Mouse (Mus musculus): ENCODE measurements at regions not wholly inside any gene's neighbourhood (a gene's known extent, or its start where the extent isn't known, plus 50 kb on each side); places are given as distances from the start of the nearest gene placed in this dataset.

DNA sequence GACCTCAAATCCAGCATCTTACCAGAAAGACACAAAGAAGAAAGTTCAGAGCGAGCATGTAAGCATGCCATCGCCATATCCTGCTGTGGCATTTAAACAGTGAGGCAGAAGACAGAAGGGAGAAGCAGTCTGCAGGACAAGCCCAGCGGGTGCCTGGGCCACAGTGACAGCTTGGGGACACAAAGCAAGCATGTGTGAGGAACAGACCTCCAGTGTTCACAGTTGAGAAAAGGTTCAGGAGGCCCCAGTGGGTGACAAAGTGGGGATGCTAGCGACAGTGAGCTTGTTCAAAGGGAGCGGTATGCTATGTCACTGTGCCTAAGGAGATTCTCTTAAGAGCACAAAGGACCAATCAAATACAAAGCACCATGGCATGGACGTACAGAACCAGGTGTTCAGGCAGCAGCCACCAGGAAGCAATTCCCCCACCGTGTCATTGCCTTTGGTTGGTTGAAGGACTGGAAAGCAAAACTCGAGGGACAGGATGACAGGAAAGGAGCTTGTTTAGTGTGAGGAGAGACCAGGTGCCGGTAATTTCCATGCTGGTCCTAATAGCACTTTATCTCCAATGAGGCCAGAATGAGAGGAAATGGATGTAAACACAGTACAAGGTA lies 77.9 kb upstream of the Arhgap21 start:
- H3K27ac ChIP-seq (ENCODE audit: insufficient read depth, low read depth, low read length): no peak overlapping the region
- no peak overlapping the region for H3K4me3 ChIP-seq (ENCODE audit: insufficient read depth, low read length)
- TF ChIP-seq CTCF (IDR thresholded peaks at IDR 0.05; ENCODE audit: low read depth, low read length): no peak
- H3K4me1 ChIP-seq (ENCODE audit: control insufficient read depth, insufficient read depth, low read length): peaks cover 10% of the 10 kb centered on the region

DNA sequence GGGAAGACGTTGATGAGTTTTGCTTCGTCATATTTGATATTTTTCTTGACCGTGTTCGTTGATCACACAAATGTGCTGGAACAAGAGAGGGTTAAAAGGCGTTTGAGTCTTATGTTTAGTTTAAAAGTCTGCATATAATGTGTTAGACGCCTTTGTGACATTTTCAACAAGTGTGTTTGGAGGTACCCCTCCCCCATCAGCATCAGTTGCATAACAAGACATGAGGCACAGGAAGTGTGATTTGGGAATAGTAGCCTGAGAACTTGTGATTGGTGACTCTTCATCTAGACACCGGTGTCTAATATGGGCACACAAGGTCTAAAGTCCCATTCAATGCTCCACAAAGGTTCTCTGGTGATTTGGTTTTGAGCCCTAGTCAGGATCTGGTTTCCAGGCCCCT lies 76.1 kb upstream of the Arhgap21 start:
- H3K4me1 ChIP-seq (ENCODE audit: control insufficient read depth, insufficient read depth, low read length): peaks cover 10% of the 10 kb centered on the region
- TF ChIP-seq POLR2A (IDR thresholded peaks at IDR 0.05; ENCODE audit: borderline replicate concordance, low read depth, low read length): no peak
- TF ChIP-seq CTCF (IDR thresholded peaks at IDR 0.05; ENCODE audit: low read depth, low read length): no peak
- no peak overlapping the region for H3K4me3 ChIP-seq (ENCODE audit: insufficient read depth, low read length)
- H3K27ac ChIP-seq (ENCODE audit: insufficient read depth, low read depth, low read length): no peak overlapping the region

- Histone ChIP-seq H3K4me3 (ENCODE audit: insufficient read depth, low read length) (no peak overlapping the region), H3K4me1 (ENCODE audit: control insufficient read depth, insufficient read depth, low read length) (peaks cover 10% of the 10 kb centered on the region), H3K27ac (ENCODE audit: insufficient read depth, low read depth, low read length) (no peak overlapping the region)
- no peak for TF ChIP-seq POLR2A (IDR thresholded peaks at IDR 0.05; ENCODE audit: borderline replicate concordance, low read depth, low read length)
- TF ChIP-seq CTCF (IDR thresholded peaks at IDR 0.05; ENCODE audit: low read depth, low read length): no peak
These were observed 75.3 kb upstream of the Arhgap21 start for GRCm38 (mm10) chr2:21044007-21044406.

- Histone ChIP-seq H3K4me3 (ENCODE audit: insufficient read depth, low read length) (no peak overlapping the region), H3K27ac (ENCODE audit: insufficient read depth, low read depth, low read length) (no peak overlapping the region), H3K4me1 (ENCODE audit: control insufficient read depth, insufficient read depth, low read length) (peaks cover 10% of the 10 kb centered on the region)
- no peak for TF ChIP-seq POLR2A (IDR thresholded peaks at IDR 0.05; ENCODE audit: borderline replicate concordance, low read depth, low read length)
- no peak for TF ChIP-seq CTCF (IDR thresholded peaks at IDR 0.05; ENCODE audit: low read depth, low read length)
These were observed 74.6 kb upstream of the Arhgap21 start for GRCm38 (mm10) chr2:21043302-21043701.

DNA sequence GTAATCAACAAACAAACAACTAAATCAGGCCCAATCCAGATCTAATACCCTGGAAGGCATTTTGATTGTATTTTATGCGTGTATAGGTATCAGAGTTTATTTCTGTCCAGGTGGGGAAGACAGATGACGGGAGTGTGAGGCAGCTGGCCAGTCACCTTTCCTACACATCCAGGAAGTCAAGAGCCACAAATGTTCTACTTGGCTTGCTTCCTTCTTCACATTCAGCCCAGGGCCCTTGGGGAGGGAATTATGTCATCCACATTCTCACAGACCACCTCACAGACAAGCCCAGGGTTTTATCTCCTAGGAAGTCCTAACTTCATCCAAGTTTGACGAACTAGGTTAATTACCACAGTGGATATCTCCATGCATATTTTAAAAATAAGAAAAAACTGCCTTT lies 68.9 kb upstream of the Arhgap21 start:
- H3K27ac ChIP-seq (ENCODE audit: insufficient read depth, low read depth, low read length): no peak overlapping the region
- H3K4me3 ChIP-seq (ENCODE audit: insufficient read depth, low read length): no peak overlapping the region
- peaks cover 10% of the 10 kb centered on the region for H3K4me1 ChIP-seq (ENCODE audit: control insufficient read depth, insufficient read depth, low read length)
- TF ChIP-seq POLR2A (IDR thresholded peaks at IDR 0.05; ENCODE audit: borderline replicate concordance, low read depth, low read length) (no peak), CTCF (IDR thresholded peaks at IDR 0.05; ENCODE audit: low read depth, low read length) (no peak)

DNA sequence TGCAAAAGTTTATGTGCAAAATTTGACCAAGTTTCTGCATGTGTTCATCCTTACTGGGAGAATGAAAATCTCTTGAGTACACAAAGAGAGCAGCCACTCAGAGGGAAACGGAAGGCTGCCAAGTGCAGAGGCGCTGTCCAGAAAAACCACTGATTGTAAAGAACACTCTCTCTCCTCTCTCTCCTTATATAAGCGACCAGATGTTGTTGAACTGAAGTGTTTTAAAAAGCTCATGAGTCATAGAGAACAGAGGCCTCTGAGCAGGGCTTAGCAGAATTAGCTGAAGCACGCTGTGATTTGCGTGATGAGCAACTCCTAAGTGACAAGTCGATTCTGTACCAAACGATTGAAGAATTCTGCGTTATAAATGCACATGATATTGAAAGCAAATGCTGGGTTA lies 68.5 kb upstream of the Arhgap21 start:
- TF ChIP-seq POLR2A (IDR thresholded peaks at IDR 0.05; ENCODE audit: borderline replicate concordance, low read depth, low read length): no peak
- TF ChIP-seq CTCF (IDR thresholded peaks at IDR 0.05; ENCODE audit: low read depth, low read length): no peak

GRCm38 (mm10) chr2:21035884-21036648 lies 67.4 kb upstream of the Arhgap21 start:
- TF ChIP-seq CTCF (IDR thresholded peaks at IDR 0.05; ENCODE audit: low read depth, low read length) (no peak), POLR2A (IDR thresholded peaks at IDR 0.05; ENCODE audit: borderline replicate concordance, low read depth, low read length) (no peak)
- peaks cover 10% of the 10 kb centered on the region for H3K4me1 ChIP-seq (ENCODE audit: control insufficient read depth, insufficient read depth, low read length)
- H3K4me3 ChIP-seq (ENCODE audit: insufficient read depth, low read length): no peak overlapping the region
- H3K27ac ChIP-seq (ENCODE audit: insufficient read depth, low read depth, low read length): no peak overlapping the region

More for the DNA sequence above, 68.5 kb upstream of the Arhgap21 start:
- peaks cover 10% of the 10 kb centered on the region for H3K4me1 ChIP-seq (ENCODE audit: control insufficient read depth, insufficient read depth, low read length)
- H3K4me3 ChIP-seq (ENCODE audit: insufficient read depth, low read length): no peak overlapping the region
- no peak overlapping the region for H3K27ac ChIP-seq (ENCODE audit: insufficient read depth, low read depth, low read length)

DNA sequence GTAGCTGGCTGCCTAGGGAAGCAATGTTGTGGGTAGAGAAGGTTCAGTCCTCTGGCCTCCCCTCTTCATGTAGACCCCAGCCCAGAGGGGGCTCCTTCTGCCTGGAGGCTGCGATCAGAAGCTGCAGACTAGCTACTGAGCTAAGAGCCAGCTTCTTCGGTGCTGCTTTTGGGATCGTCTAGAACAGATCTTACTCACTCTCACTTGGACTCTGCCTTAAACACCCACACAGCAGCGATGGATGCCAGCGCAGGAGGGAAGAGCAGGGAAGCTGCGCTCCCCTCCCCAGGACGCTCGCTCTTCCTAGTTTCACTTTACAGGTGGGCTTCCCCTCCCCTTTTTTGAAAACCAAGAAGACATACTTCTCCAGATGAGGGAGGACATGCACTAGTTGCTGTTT lies 66.0 kb upstream of the Arhgap21 start:
- no peak for TF ChIP-seq POLR2A (IDR thresholded peaks at IDR 0.05; ENCODE audit: borderline replicate concordance, low read depth, low read length)
- TF ChIP-seq CTCF (IDR thresholded peaks at IDR 0.05; ENCODE audit: low read depth, low read length): no peak
- no peak overlapping the region for H3K4me3 ChIP-seq (ENCODE audit: insufficient read depth, low read length)
- H3K27ac ChIP-seq (ENCODE audit: insufficient read depth, low read depth, low read length): no peak overlapping the region
- peaks cover 20% of the 10 kb centered on the region for H3K4me1 ChIP-seq (ENCODE audit: control insufficient read depth, insufficient read depth, low read length)

- TF ChIP-seq POLR2A (IDR thresholded peaks at IDR 0.05; ENCODE audit: borderline replicate concordance, low read depth, low read length) (no peak), CTCF (IDR thresholded peaks at IDR 0.05; ENCODE audit: low read depth, low read length) (no peak)
- H3K4me1 ChIP-seq (ENCODE audit: control insufficient read depth, insufficient read depth, low read length): peaks cover 23% of the 10 kb centered on the region
- H3K27ac ChIP-seq (ENCODE audit: insufficient read depth, low read depth, low read length): no peak overlapping the region
- no peak overlapping the region for H3K4me3 ChIP-seq (ENCODE audit: insufficient read depth, low read length)
These were observed 62.0 kb upstream of the Arhgap21 start for GRCm38 (mm10) chr2:21030650-21031049.

DNA sequence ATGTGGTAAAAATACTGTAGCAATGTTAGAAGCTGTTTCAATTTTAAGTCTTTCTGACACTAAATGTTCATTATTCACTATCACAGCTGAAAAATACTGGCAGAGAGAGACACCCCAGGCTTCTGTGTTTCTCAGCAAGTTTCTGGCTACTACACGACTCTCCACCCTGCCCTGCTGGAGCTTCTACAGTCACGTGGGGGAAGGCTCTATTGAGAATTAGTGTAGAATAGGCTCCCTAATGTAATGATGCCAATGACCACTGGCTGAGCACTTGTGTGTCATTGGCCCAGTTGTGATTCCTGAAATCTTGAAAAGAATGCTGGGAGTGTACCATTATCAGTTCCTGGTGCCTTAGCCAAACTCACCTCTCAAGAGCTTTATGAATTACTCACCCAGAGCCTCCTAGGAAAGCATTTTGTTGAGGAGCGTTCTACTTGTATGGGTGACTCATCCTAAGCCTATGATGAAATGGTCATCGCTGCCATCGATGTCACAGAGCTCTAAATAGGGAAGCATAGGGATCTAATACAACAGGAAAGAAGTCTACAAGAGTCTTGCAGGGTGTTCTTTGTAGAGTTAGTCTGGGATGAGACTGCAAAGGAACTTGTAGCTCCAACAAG lies 60.8 kb upstream of the Arhgap21 start:
- Histone ChIP-seq H3K27ac (ENCODE audit: insufficient read depth, low read depth, low read length) (peak overlapping the region; percentile 19; the same call in 1 of the 2 replicates), H3K4me1 (ENCODE audit: control insufficient read depth, insufficient read depth, low read length) (peaks cover 21% of the 10 kb centered on the region), H3K4me3 (ENCODE audit: insufficient read depth, low read length) (no peak overlapping the region)
- TF ChIP-seq POLR2A (IDR thresholded peaks at IDR 0.05; ENCODE audit: borderline replicate concordance, low read depth, low read length) (no peak), CTCF (IDR thresholded peaks at IDR 0.05; ENCODE audit: low read depth, low read length) (no peak)

All from bone marrow macrophage, adult 2 months (primary cell).